Mouse (Mus musculus) CH12.LX (cell line): ENCODE measurements around the gene Grid1. TPM values are rescaled to one million over a fixed set of nuclear protein-coding genes. Genes with fewer than 3 reads are reported as not detected.

Experiments used
- DNase-seq: peaks from one replicate; pipeline ENCODE4 v3.0.0-alpha.2; 2013; ENCODE audit errors: extremely low read depth
- H3K27ac ChIP-seq: 2 replicates; pipeline ENCODE4 v1.5.1; 2012; ENCODE audit warnings: low read depth, mild to moderate bottlenecking, control low read depth, moderate library complexity; ENCODE audit not compliant: insufficient read depth
- H3K27me3 ChIP-seq: replicated peaks from 2 replicates; pipeline ENCODE3; 2012; ENCODE audit warnings: inconsistent platforms
- H3K36me3 ChIP-seq, 2 experiments: replicated peaks in 1 of 2; 2 replicates each; pipeline versions ENCODE3 to v1.6.1; 2012; ENCODE audit warnings: inconsistent platforms in 1 of 2, low read length in 1 of 2, mild to moderate bottlenecking in 1 of 2, mixed read lengths in 1 of 2, moderate library complexity in 1 of 2; ENCODE audit not compliant: control insufficient read depth in 1 of 2, insufficient read depth in 1 of 2
- H3K4me1 ChIP-seq, 2 experiments: 2 replicates each; pipeline ENCODE4 v1.6.1; 2012; ENCODE audit warnings: inconsistent platforms in 1 of 2, moderate library complexity in 1 of 2; ENCODE audit not compliant: insufficient read depth in 2 of 2, control insufficient read depth in 1 of 2
- H3K4me2 ChIP-seq: 2 replicates; pipeline ENCODE4 v1.6.1; 2012; ENCODE audit warnings: low read depth, mild to moderate bottlenecking, control low read depth; ENCODE audit not compliant: poor library complexity, insufficient read depth, severe bottlenecking
- H3K4me3 ChIP-seq, 3 experiments: fragments of 150-350 bp in 1 of 3; sonication (generic) in 1 of 3; replicated peaks in 1 of 3; 2 replicates each; pipeline versions ENCODE3 to v1.5.1; 2011 to 2012; ENCODE audit warnings: low read depth in 2 of 3, low read length in 2 of 3, mild to moderate bottlenecking in 2 of 3, moderate library complexity in 2 of 3, control low read depth in 1 of 3, improper control_type of control experiment in 1 of 3, inconsistent platforms in 1 of 3, mixed read lengths in 1 of 3; ENCODE audit not compliant: poor library complexity in 1 of 3
- H3K79me2 ChIP-seq: replicated peaks from 2 replicates; pipeline ENCODE4 v1.6.1; 2012; ENCODE audit warnings: mild to moderate bottlenecking, moderate library complexity; ENCODE audit not compliant: control insufficient read depth, poor library complexity, insufficient read depth, severe bottlenecking; ENCODE audit errors: extremely low read depth
- H3K9ac ChIP-seq: 2 replicates; pipeline ENCODE4 v1.6.1; 2012; ENCODE audit warnings: low read depth, mild to moderate bottlenecking, control low read depth, moderate library complexity; ENCODE audit not compliant: insufficient read depth
- H3K9me3 ChIP-seq: replicated peaks from 2 replicates; pipeline ENCODE3; 2012; ENCODE audit warnings: low read length, inconsistent platforms, mixed read lengths
- BHLHE40 ChIP-seq: IDR thresholded peaks from 2 replicates; pipeline ENCODE4 v1.6.1; 2011; ENCODE audit warnings: mild to moderate bottlenecking, low read depth, low read length, improper control_type of control experiment
- CHD1 ChIP-seq: IDR thresholded peaks from 2 replicates; pipeline ENCODE4 v1.6.1; 2012; ENCODE audit warnings: low read depth, low read length, improper control_type of control experiment, inconsistent platforms
- CHD2 ChIP-seq: IDR thresholded peaks from 2 replicates; pipeline ENCODE4 v1.6.1; 2011; ENCODE audit warnings: low read length, improper control_type of control experiment
- CTCF ChIP-seq, 2 experiments: IDR thresholded peaks in 1 of 2; conservative IDR thresholded peaks in 1 of 2; 2 replicates each; pipeline ENCODE4 v1.5.1; 2011 to 2012; ENCODE audit warnings: low read depth in 2 of 2, low read length in 2 of 2, improper control_type of control experiment in 1 of 2, inconsistent platforms in 1 of 2, mild to moderate bottlenecking in 1 of 2, moderate library complexity in 1 of 2
- EP300 ChIP-seq: IDR thresholded peaks from 2 replicates; pipeline ENCODE4 v1.6.1; 2011; ENCODE audit warnings: low read length, improper control_type of control experiment
- GABPA ChIP-seq: IDR thresholded peaks from 2 replicates; pipeline ENCODE4 v1.6.1; 2012; ENCODE audit warnings: low read depth, low read length, improper control_type of control experiment, inconsistent platforms; ENCODE audit not compliant: insufficient replicate concordance
- HCFC1 ChIP-seq: IDR thresholded peaks from 2 replicates; pipeline ENCODE4 v1.6.1; 2012; ENCODE audit warnings: low read depth, mild to moderate bottlenecking, inconsistent platforms, low read length, improper control_type of control experiment
- KAT2A ChIP-seq: IDR thresholded peaks from 2 replicates; pipeline ENCODE4 v1.6.1; 2012; ENCODE audit warnings: low read length, improper control_type of control experiment, inconsistent platforms; ENCODE audit not compliant: insufficient replicate concordance
- MAFK ChIP-seq: IDR thresholded peaks from 2 replicates; pipeline ENCODE4 v1.6.1; 2011; ENCODE audit warnings: low read length, improper control_type of control experiment; ENCODE audit not compliant: insufficient replicate concordance
- MAX ChIP-seq: IDR thresholded peaks from 2 replicates; pipeline ENCODE4 v1.6.1; 2011; ENCODE audit warnings: low read length, improper control_type of control experiment
- MAZ ChIP-seq: IDR thresholded peaks from 2 replicates; pipeline ENCODE4 v1.6.1; 2012; ENCODE audit warnings: low read depth, mild to moderate bottlenecking, inconsistent platforms, low read length, improper control_type of control experiment, moderate library complexity
- MEF2A ChIP-seq: IDR thresholded peaks from 2 replicates; pipeline ENCODE4 v1.6.1; 2014; ENCODE audit warnings: low read depth, mild to moderate bottlenecking, inconsistent platforms, low read length, improper control_type of control experiment, borderline replicate concordance
- MXI1 ChIP-seq: IDR thresholded peaks from 2 replicates; pipeline ENCODE4 v1.6.1; 2011; ENCODE audit warnings: mild to moderate bottlenecking, low read depth, low read length, improper control_type of control experiment
- MYC ChIP-seq: IDR thresholded peaks from 2 replicates; pipeline ENCODE4 v1.6.1; 2011; ENCODE audit warnings: low read depth, mild to moderate bottlenecking, improper control_type of control experiment, low read length
- NELFE ChIP-seq: IDR thresholded peaks from 2 replicates; pipeline ENCODE4 v1.6.1; 2011; ENCODE audit warnings: low read depth, low read length, improper control_type of control experiment
- NRF1 ChIP-seq: IDR thresholded peaks from 2 replicates; pipeline ENCODE4 v1.6.1; 2014; ENCODE audit warnings: low read depth, mild to moderate bottlenecking, inconsistent platforms, low read length, improper control_type of control experiment, moderate library complexity
- POLR2AphosphoS2 ChIP-seq: IDR thresholded peaks from 2 replicates; pipeline ENCODE4 v1.6.1; 2011; ENCODE audit warnings: low read depth, low read length, improper control_type of control experiment
- RAD21 ChIP-seq: IDR thresholded peaks from 2 replicates; pipeline ENCODE4 v1.6.1; 2011; ENCODE audit warnings: low read depth, mild to moderate bottlenecking, low read length, improper control_type of control experiment, moderate library complexity
- RCOR1 ChIP-seq: conservative IDR thresholded peaks from 2 replicates; pipeline ENCODE4 v1.6.1; 2012; ENCODE audit warnings: low read depth, mild to moderate bottlenecking, inconsistent platforms, low read length, improper control_type of control experiment
- SMC3 ChIP-seq: IDR thresholded peaks from 2 replicates; pipeline ENCODE4 v1.6.1; 2011; ENCODE audit warnings: low read depth, low read length, improper control_type of control experiment
- TBP ChIP-seq: conservative IDR thresholded peaks from 2 replicates; pipeline ENCODE4 v1.6.1; 2011; ENCODE audit warnings: low read depth, low read length, improper control_type of control experiment
- TCF12 ChIP-seq: IDR thresholded peaks from 2 replicates; pipeline ENCODE4 v1.6.1; 2014; ENCODE audit warnings: low read depth, mild to moderate bottlenecking, inconsistent platforms, low read length, improper control_type of control experiment
- UBTF ChIP-seq: IDR thresholded peaks from 2 replicates; pipeline ENCODE4 v1.6.1; 2012; ENCODE audit warnings: low read depth, mild to moderate bottlenecking, inconsistent platforms, low read length, improper control_type of control experiment, moderate library complexity
- ZC3H11A ChIP-seq: IDR thresholded peaks from 2 replicates; pipeline ENCODE4 v1.6.1; 2012; ENCODE audit warnings: low read depth, mild to moderate bottlenecking, inconsistent platforms, low read length, improper control_type of control experiment
- ZKSCAN1 ChIP-seq: IDR thresholded peaks from 2 replicates; pipeline ENCODE4 v1.6.1; 2012; ENCODE audit warnings: low read depth, inconsistent platforms, low read length, improper control_type of control experiment, borderline replicate concordance
- ZMIZ1 ChIP-seq: IDR thresholded peaks from 2 replicates; pipeline ENCODE4 v1.6.1; 2012; ENCODE audit warnings: low read depth, mild to moderate bottlenecking, inconsistent platforms, low read length, improper control_type of control experiment
- ZNF384 ChIP-seq: IDR thresholded peaks from 2 replicates; pipeline ENCODE4 v1.6.1; 2012; ENCODE audit warnings: low read depth, low read length, improper control_type of control experiment, inconsistent platforms
- dilution Hi-C: fragments of 300-500 bp; cut with MboI; formaldehyde crosslinking; loops from 2 replicates; pipeline ENCODE4 v1.14.3; 2020; ENCODE audit warnings: low sequenced_read_pairs; ENCODE audit not compliant: extremely low pct_unique_long_range_greater_than_20kb, extremely low pct_ligation_motif_present
- in situ Hi-C: fragments of 300-500 bp; cut with MboI; formaldehyde crosslinking; loops from 3 replicates; pipeline ENCODE4 v1.14.3; 2019; ENCODE audit warnings: low sequenced_read_pairs, low pct_ligation_motif_present, low pct_unique_long_range_greater_than_20kb, mixed read lengths
- polyA plus RNA-seq: library from polyadenylated mRNA; unstranded; fragments of >175 nt; gene quantifications from 2 replicates; pipeline ENCODE4 v1.2.1, GENCODE M21; 2012; ENCODE audit warnings: low read depth; ENCODE audit not compliant: insufficient read length
- total RNA-seq, 2 experiments: library from RNA; depleted of rRNA; stranded (reverse); fragments of 300-350 nt in 1 of 2; fragments of >200 nt in 1 of 2; gene quantifications; 2 replicates each; pipeline ENCODE4 v1.2.3; 2012 to 2014

Gene Grid1
- total and polyA plus RNA-seq, 3 experiments, result not detected

- DNase-seq, result no peak
- Histone ChIP-seq H3K9me3 (no peaks in the 10 kb centered on the region), H3K4me3 (no peak overlapping the region), H3K27me3 (peaks cover 18% of the 10 kb centered on the region), H3K9ac (no peak overlapping the region), H3K79me2 (no peaks in the 10 kb centered on the region), H3K27ac (no peak overlapping the region), H3K36me3 (no peaks in the 10 kb centered on the region), H3K4me1 (no peaks in the 10 kb centered on the region), H3K4me2 (no peak overlapping the region)
- no peak for TF ChIP-seq MYC
- TF ChIP-seq EP300, result no peak
- TF ChIP-seq TCF12, result no peak
- TF ChIP-seq CHD1, result no peak
- no peak for TF ChIP-seq NELFE
- no peak for TF ChIP-seq SMC3
- no peak for TF ChIP-seq MXI1
- TF ChIP-seq ZC3H11A, result no peak
- TF ChIP-seq TBP, result no peak
- no peak for TF ChIP-seq GABPA
- TF ChIP-seq POLR2AphosphoS2, result no peak
- TF ChIP-seq MEF2A, result no peak
- dilution Hi-C loops, result no loop called here
- in situ Hi-C loops, result no loop called here
Observed at GRCm38 (mm10) chr14:34891769-34892532, 72.0 kb downstream of the Grid1 start.

DNA sequence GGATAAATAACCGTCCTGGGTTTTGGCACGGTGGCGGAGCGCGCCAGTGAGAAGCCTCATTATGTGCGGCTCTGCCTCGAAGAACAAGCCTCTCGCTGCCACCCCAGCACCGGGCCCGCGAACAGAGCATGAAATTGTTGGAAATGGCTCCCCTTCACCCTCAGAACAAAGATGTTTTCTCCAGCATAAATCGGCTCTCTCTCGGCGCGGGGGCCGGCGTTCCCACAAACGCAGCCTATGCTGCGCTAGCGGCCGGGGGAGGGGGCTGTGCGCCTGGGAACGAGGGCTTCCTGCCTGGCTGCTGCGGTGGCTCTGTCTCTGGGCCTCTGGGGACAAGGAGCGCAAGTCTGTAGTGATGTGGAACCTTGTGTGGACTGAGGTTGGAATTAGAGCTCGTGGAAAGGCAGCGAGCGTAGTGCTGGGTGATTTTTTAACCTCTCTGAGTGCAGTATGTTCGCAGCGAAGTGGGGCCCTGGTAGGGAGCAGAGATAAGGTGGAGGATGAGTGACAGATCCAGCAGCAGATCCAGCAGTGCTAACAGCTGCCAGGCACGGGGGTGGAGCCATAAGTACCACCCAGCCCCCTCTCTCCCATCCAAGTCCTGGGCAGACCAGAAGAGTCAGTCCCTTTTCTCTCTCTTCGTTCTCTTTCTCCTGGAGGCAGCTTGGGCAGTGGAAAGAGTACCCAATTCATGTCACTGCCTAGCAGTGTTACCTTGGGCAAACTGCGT is 76.5 kb downstream of the Grid1 start:
- Histone ChIP-seq H3K4me2 (no peak overlapping the region), H3K4me3 (no peak overlapping the region), H3K79me2 (no peaks in the 10 kb centered on the region), H3K9ac (no peak overlapping the region), H3K27me3 (peaks cover 22% of the 10 kb centered on the region), H3K36me3 (no peaks in the 10 kb centered on the region), H3K9me3 (no peaks in the 10 kb centered on the region), H3K4me1 (no peaks in the 10 kb centered on the region), H3K27ac (no peak overlapping the region)
- dilution Hi-C loops (no loop called here), in situ Hi-C loops (no loop called here)
- TF ChIP-seq ZNF384 (no peak), HCFC1 (no peak), UBTF (no peak), CTCF (conservative IDR thresholded peaks at IDR 0.05 in 1 of 2, IDR thresholded peaks at IDR 0.05 in 1 of 2; ENCODE audit: low read depth in 2 of 2, low read length in 2 of 2) (no peak), NRF1 (no peak), CHD2 (no peak), BHLHE40 (no peak), MAX (no peak), ZMIZ1 (no peak), MAZ (no peak), MAFK (no peak), GABPA (no peak), POLR2AphosphoS2 (no peak), ZKSCAN1 (no peak), RAD21 (no peak), RCOR1 (no peak), KAT2A (no peak)
- no peak for DNase-seq
